Mouse (Mus musculus): ENCODE measurements around the gene Ankrd63. TPM values are rescaled to one million over a fixed set of nuclear protein-coding genes. Genes with fewer than 3 reads are reported as not detected.

Gene Ankrd63
- polyA plus RNA-seq (2014; fragmentation: Nextera tagmentation; extraction: Ambion mirVana) = 0.66 and 0.80 TPM in 2 replicates

GRCm38 (mm10) chr2:118703913-118704730 is at the start of gene Ankrd63:
TSS of gene Ankrd63 (minus strand) at chr2:118703963.
- peak within 1 kb of the TSS; percentile 48 for H3K4me3 ChIP-seq (ENCODE audit: low read depth, low read length)
- H3K36me3 ChIP-seq (ENCODE audit: control insufficient read depth, insufficient read depth, low read length) = no peaks in the 10 kb centered on the region
- 2% methylated on average over 49 of the region's 50 CpGs for WGBS (ENCODE audit: insufficient replicate concordance)
- no peak within 1 kb of the TSS for H3K27ac ChIP-seq (ENCODE audit: low read depth, low read length)
- peaks cover 39% of the 10 kb centered on the region for H3K4me1 ChIP-seq (ENCODE audit: control insufficient read depth, insufficient read depth, low read length)
- peaks cover 93% of the 10 kb centered on the region for H3K27me3 ChIP-seq (ENCODE audit: control insufficient read depth, insufficient read depth, low read length)
- H3K9ac ChIP-seq (ENCODE audit: low read depth, low read length) = peak within 1 kb of the TSS; percentile 47; the same call in 1 of the 2 replicates
- no peaks in the 10 kb centered on the region for H3K9me3 ChIP-seq (replicated peaks; ENCODE audit: control insufficient read depth, low read length)
- H3K4me2 ChIP-seq = peak within 1 kb of the TSS; percentile 86
- ATAC-seq (replicated peaks; ENCODE audit: insufficient number of reproducible peaks, low FRiP score, low TSS enrichment) = no peak

GRCm38 (mm10) chr2:118752792-118753108 is 49.0 kb upstream of the Ankrd63 start:
- Histone ChIP-seq H3K9ac (ENCODE audit: low read depth, low read length) (peak overlapping the region; percentile 18; the same call in 1 of the 2 replicates), H3K9me3 (replicated peaks; ENCODE audit: control insufficient read depth, low read length) (no peaks in the 10 kb centered on the region), H3K4me1 (ENCODE audit: control insufficient read depth, insufficient read depth, low read length) (peaks cover 45% of the 10 kb centered on the region), H3K27me3 (ENCODE audit: control insufficient read depth, insufficient read depth, low read length) (no peaks in the 10 kb centered on the region), H3K4me3 (ENCODE audit: low read depth, low read length) (no peak overlapping the region), H3K27ac (ENCODE audit: low read depth, low read length) (peak overlapping the region; percentile 82), H3K36me3 (ENCODE audit: control insufficient read depth, insufficient read depth, low read length) (no peaks in the 10 kb centered on the region), H3K4me2 (no peak overlapping the region; the same call in 1 of the 2 replicates)
- 51% methylated on average over 4 of the region's 4 CpGs for WGBS (ENCODE audit: insufficient replicate concordance)
- ATAC-seq (replicated peaks; ENCODE audit: insufficient number of reproducible peaks, low FRiP score, low TSS enrichment) = peak; percentile 64; the same call in 1 of the 2 replicates

- H3K4me2 ChIP-seq = no peak overlapping the region; the same call in 1 of the 2 replicates
- H3K9me3 ChIP-seq (replicated peaks; ENCODE audit: control insufficient read depth, low read length) = no peaks in the 10 kb centered on the region
- no peak; the same call in 1 of the 2 replicates for ATAC-seq (replicated peaks; ENCODE audit: insufficient number of reproducible peaks, low FRiP score, low TSS enrichment)
- peaks cover 46% of the 10 kb centered on the region for H3K4me1 ChIP-seq (ENCODE audit: control insufficient read depth, insufficient read depth, low read length)
- H3K27ac ChIP-seq (ENCODE audit: low read depth, low read length) = peak overlapping the region; percentile 82
- H3K9ac ChIP-seq (ENCODE audit: low read depth, low read length) = peak overlapping the region; percentile 18; the same call in 1 of the 2 replicates
- H3K36me3 ChIP-seq (ENCODE audit: control insufficient read depth, insufficient read depth, low read length) = no peaks in the 10 kb centered on the region
- no peaks in the 10 kb centered on the region for H3K27me3 ChIP-seq (ENCODE audit: control insufficient read depth, insufficient read depth, low read length)
- WGBS (ENCODE audit: insufficient replicate concordance) = 45% methylated on average over 16 of the region's 16 CpGs
- no peak overlapping the region for H3K4me3 ChIP-seq (ENCODE audit: low read depth, low read length)
Measured at GRCm38 (mm10) chr2:118751896-118752791, 48.4 kb upstream of the Ankrd63 start.

GRCm38 (mm10) chr2:118750476-118750875 is 46.7 kb upstream of the Ankrd63 start:
- H3K9me3 ChIP-seq (replicated peaks; ENCODE audit: control insufficient read depth, low read length) = no peaks in the 10 kb centered on the region
- H3K4me1 ChIP-seq (ENCODE audit: control insufficient read depth, insufficient read depth, low read length) = peaks cover 46% of the 10 kb centered on the region
- WGBS (ENCODE audit: insufficient replicate concordance) = 45% methylated on average over 8 of the region's 8 CpGs
- ATAC-seq (replicated peaks; ENCODE audit: insufficient number of reproducible peaks, low FRiP score, low TSS enrichment) = no peak
- peak overlapping the region; percentile 31; the same call in 1 of the 2 replicates for H3K4me2 ChIP-seq
- no peaks in the 10 kb centered on the region for H3K27me3 ChIP-seq (ENCODE audit: control insufficient read depth, insufficient read depth, low read length)
- peak overlapping the region; percentile 36 for H3K27ac ChIP-seq (ENCODE audit: low read depth, low read length)
- no peaks in the 10 kb centered on the region for H3K36me3 ChIP-seq (ENCODE audit: control insufficient read depth, insufficient read depth, low read length)
- peak overlapping the region; percentile 2; the same call in 1 of the 2 replicates for H3K9ac ChIP-seq (ENCODE audit: low read depth, low read length)
- H3K4me3 ChIP-seq (ENCODE audit: low read depth, low read length) = no peak overlapping the region

- Histone ChIP-seq H3K4me2 (peak overlapping the region; percentile 31), H3K4me1 (ENCODE audit: control insufficient read depth, insufficient read depth, low read length) (peaks cover 53% of the 10 kb centered on the region), H3K9me3 (replicated peaks; ENCODE audit: control insufficient read depth, low read length) (no peaks in the 10 kb centered on the region), H3K9ac (ENCODE audit: low read depth, low read length) (peak overlapping the region; percentile 2; the same call in 1 of the 2 replicates), H3K4me3 (ENCODE audit: low read depth, low read length) (no peak overlapping the region), H3K36me3 (ENCODE audit: control insufficient read depth, insufficient read depth, low read length) (no peaks in the 10 kb centered on the region), H3K27me3 (ENCODE audit: control insufficient read depth, insufficient read depth, low read length) (peaks cover 1% of the 10 kb centered on the region), H3K27ac (ENCODE audit: low read depth, low read length) (0 out of 2 replicates have a peak overlapping the region, but pooled peaks have one; percentile 29)
- no peak for ATAC-seq (replicated peaks; ENCODE audit: insufficient number of reproducible peaks, low FRiP score, low TSS enrichment)
- 51% methylated on average over 10 of the region's 10 CpGs for WGBS (ENCODE audit: insufficient replicate concordance)
Measured at GRCm38 (mm10) chr2:118749341-118749884, 45.6 kb upstream of the Ankrd63 start.

GRCm38 (mm10) chr2:118747301-118747960 is 43.7 kb upstream of the Ankrd63 start:
- H3K9me3 ChIP-seq (replicated peaks; ENCODE audit: control insufficient read depth, low read length) = no peaks in the 10 kb centered on the region
- peaks cover 8% of the 10 kb centered on the region for H3K27me3 ChIP-seq (ENCODE audit: control insufficient read depth, insufficient read depth, low read length)
- H3K4me1 ChIP-seq (ENCODE audit: control insufficient read depth, insufficient read depth, low read length) = peaks cover 49% of the 10 kb centered on the region
- 27% methylated on average over 10 of the region's 10 CpGs for WGBS (ENCODE audit: insufficient replicate concordance)
- H3K9ac ChIP-seq (ENCODE audit: low read depth, low read length) = peak overlapping the region; percentile 91
- H3K4me2 ChIP-seq = peak overlapping the region; percentile 85
- H3K27ac ChIP-seq (ENCODE audit: low read depth, low read length) = peak overlapping the region; percentile 29; the same call in 1 of the 2 replicates
- no peaks in the 10 kb centered on the region for H3K36me3 ChIP-seq (ENCODE audit: control insufficient read depth, insufficient read depth, low read length)
- peak overlapping the region; percentile 75 for H3K4me3 ChIP-seq (ENCODE audit: low read depth, low read length)
- ATAC-seq (replicated peaks; ENCODE audit: insufficient number of reproducible peaks, low FRiP score, low TSS enrichment) = no peak

- ATAC-seq (replicated peaks; ENCODE audit: insufficient number of reproducible peaks, low FRiP score, low TSS enrichment) = peak; percentile 20
- H3K4me1 ChIP-seq (ENCODE audit: control insufficient read depth, insufficient read depth, low read length) = peaks cover 37% of the 10 kb centered on the region
- peak overlapping the region; percentile 59 for H3K27ac ChIP-seq (ENCODE audit: low read depth, low read length)
- H3K9ac ChIP-seq (ENCODE audit: low read depth, low read length) = peak overlapping the region; percentile 91
- peaks cover 14% of the 10 kb centered on the region for H3K27me3 ChIP-seq (ENCODE audit: control insufficient read depth, insufficient read depth, low read length)
- H3K4me3 ChIP-seq (ENCODE audit: low read depth, low read length) = peak overlapping the region; percentile 75
- 1% methylated on average over 106 of the region's 113 CpGs for WGBS (ENCODE audit: insufficient replicate concordance)
- peak overlapping the region; percentile 85 for H3K4me2 ChIP-seq
- H3K36me3 ChIP-seq (ENCODE audit: control insufficient read depth, insufficient read depth, low read length) = no peaks in the 10 kb centered on the region
- H3K9me3 ChIP-seq (replicated peaks; ENCODE audit: control insufficient read depth, low read length) = no peaks in the 10 kb centered on the region
Measured at GRCm38 (mm10) chr2:118745915-118746901, 42.4 kb upstream of the Ankrd63 start.
